ENCODE assay signal across 16 mouse cellular contexts in the genomic region with DNA sequence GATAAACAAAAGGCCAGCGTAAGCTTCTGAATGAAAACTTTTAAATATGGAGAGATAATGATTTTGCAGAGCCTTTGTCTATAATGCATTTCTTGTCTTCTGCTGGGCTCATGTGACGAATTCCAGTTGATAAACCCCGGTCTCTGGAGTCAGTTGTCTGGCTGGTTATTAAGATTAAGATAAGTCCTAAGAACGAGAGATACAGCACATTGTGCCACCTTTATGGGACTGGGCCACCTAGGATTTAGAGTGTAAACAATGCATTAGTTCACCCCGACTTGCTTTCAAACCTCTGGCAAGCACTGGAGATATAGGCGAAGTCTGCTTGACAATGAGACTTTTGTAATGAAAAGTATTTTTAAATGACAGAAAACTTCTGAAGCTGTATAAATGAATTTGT.
"Had no signal": no experiment of that assay in that cellular context is flagged by ENCODE, and none has a peak within 500 bp of the region (broad histone marks: within the 10 kb centered on the region; RNA-seq: fewer than 3 reads in every experiment).

No protein-coding gene starts in this region.

- H3K9ac ChIP-seq: lung, embryonic 14.5 days; midbrain, embryonic 13.5 days; midbrain, embryonic 15.5 days; neural tube, embryonic 12.5 days; stomach, embryonic 15.5 days had no signal

- H3K4me2 ChIP-seq: lung, embryonic 14.5 days; midbrain, embryonic 11.5 days; midbrain, embryonic 13.5 days; midbrain, embryonic 15.5 days; neural tube, embryonic 12.5 days; stomach, embryonic 15.5 days had no signal

- H3K27me3 ChIP-seq: megakaryocyte, embryonic 14.5 days; midbrain, embryonic 13.5 days; midbrain, embryonic 15.5 days; neural tube, embryonic 12.5 days; stomach, embryonic 15.5 days had no signal

- ATAC-seq: midbrain, embryonic 13.5 days; midbrain, embryonic 15.5 days had no signal

- H3K9me3 ChIP-seq: midbrain, embryonic 13.5 days; midbrain, embryonic 15.5 days; neural tube, embryonic 12.5 days; stomach, embryonic 15.5 days had no signal

- H3K4me1 ChIP-seq: megakaryocyte, embryonic 14.5 days; midbrain, embryonic 13.5 days; midbrain, embryonic 15.5 days; neural tube, embryonic 12.5 days; stomach, embryonic 15.5 days had no signal

- H3K36me3 ChIP-seq: midbrain, embryonic 13.5 days; midbrain, embryonic 15.5 days; neural tube, embryonic 12.5 days; stomach, embryonic 15.5 days had no signal

- H3K27ac ChIP-seq: macrophage; midbrain, embryonic 13.5 days; midbrain, embryonic 15.5 days; neural tube, embryonic 12.5 days; stomach, postnatal 0 days had no signal

- DNase-seq: lung, adult 18-20 months; lung, embryonic 14.5 days; lung, postnatal 10 days; lung, postnatal 36 days; right cerebral cortex, postnatal 14 days; thymus, adult 2 months; thymus, postnatal 25 days; thymus, postnatal 4 days had no signal

- H3K4me3 ChIP-seq: megakaryocyte, embryonic 14.5 days; midbrain, embryonic 13.5 days; midbrain, embryonic 15.5 days; neural tube, embryonic 12.5 days; stomach, embryonic 15.5 days had no signal
